Mouse (Mus musculus): Measurements from ENCODE around the gene Mei4. TPM values are rescaled to one million over a fixed set of nuclear protein-coding genes. Genes with fewer than 3 reads are reported as not detected.

Mei4 gene
- polyA plus RNA-seq, 1 experiment from 2014 or later = 0.29 TPM

GRCm38 (mm10) chr9:82217976-82218375, 354.5 kb downstream of the Mei4 start:
- DNase-seq = no peak
- WGBS (ENCODE audit: insufficient replicate concordance) = 47% methylated on average over 1 of the region's 1 CpGs
- no peaks in the 10 kb centered on the region for H3K9me3 ChIP-seq (ENCODE audit: low read length)
- ATAC-seq = no peak
- no peaks in the 10 kb centered on the region for H3K4me1 ChIP-seq (ENCODE audit: insufficient read depth)
- H3K9ac ChIP-seq (replicated peaks) = no peak overlapping the region
- H3K36me3 ChIP-seq (replicated peaks; ENCODE audit: insufficient read depth, low read length) = no peaks in the 10 kb centered on the region
- TF ChIP-seq CTCF (IDR thresholded peaks at IDR 0.05; ENCODE audit: low read depth) (no peak), EP300 (IDR thresholded peaks at IDR 0.05; ENCODE audit: low read depth) (no peak)
- H3K4me3 ChIP-seq (ENCODE audit: low read depth, low read length) = no peak overlapping the region
- H3K27ac ChIP-seq (ENCODE audit: low read depth) = no peak overlapping the region
- no peaks in the 10 kb centered on the region for H3K27me3 ChIP-seq (ENCODE audit: insufficient read depth, low read length)
- no peak overlapping the region for H3K4me2 ChIP-seq (ENCODE audit: low read depth, low read length)

- ATAC-seq (no peak), DNase-seq (no peak)
- Histone ChIP-seq H3K4me2 (ENCODE audit: low read depth, low read length) (no peak overlapping the region), H3K4me1 (ENCODE audit: insufficient read depth) (no peaks in the 10 kb centered on the region), H3K27me3 (ENCODE audit: insufficient read depth, low read length) (no peaks in the 10 kb centered on the region), H3K9me3 (ENCODE audit: low read length) (no peaks in the 10 kb centered on the region), H3K4me3 (ENCODE audit: low read depth, low read length) (no peak overlapping the region), H3K36me3 (replicated peaks; ENCODE audit: insufficient read depth, low read length) (no peaks in the 10 kb centered on the region), H3K9ac (replicated peaks) (no peak overlapping the region), H3K27ac (ENCODE audit: low read depth) (no peak overlapping the region)
- WGBS (ENCODE audit: insufficient replicate concordance) = 76% methylated on average over 7 of the region's 7 CpGs
- TF ChIP-seq CTCF (IDR thresholded peaks at IDR 0.05; ENCODE audit: low read depth) = peak; percentile 61
- TF ChIP-seq EP300 (IDR thresholded peaks at IDR 0.05; ENCODE audit: low read depth) = no peak
Measured at GRCm38 (mm10) chr9:82247695-82248445, 384.4 kb downstream of the Mei4 start.

Other genes with a start within 250 kb of the Mei4 start
- not detected in 2 replicates for gene Htr1b, start 229.8 kb upstream of the Mei4 start, polyA plus RNA-seq (2015; fragmentation: Nextera tagmentation; extraction: Ambion mirVana)

Data from liver, postnatal 0 days (tissue).